ENCODE assay signal across 9 mouse cellular contexts in the genomic region with DNA sequence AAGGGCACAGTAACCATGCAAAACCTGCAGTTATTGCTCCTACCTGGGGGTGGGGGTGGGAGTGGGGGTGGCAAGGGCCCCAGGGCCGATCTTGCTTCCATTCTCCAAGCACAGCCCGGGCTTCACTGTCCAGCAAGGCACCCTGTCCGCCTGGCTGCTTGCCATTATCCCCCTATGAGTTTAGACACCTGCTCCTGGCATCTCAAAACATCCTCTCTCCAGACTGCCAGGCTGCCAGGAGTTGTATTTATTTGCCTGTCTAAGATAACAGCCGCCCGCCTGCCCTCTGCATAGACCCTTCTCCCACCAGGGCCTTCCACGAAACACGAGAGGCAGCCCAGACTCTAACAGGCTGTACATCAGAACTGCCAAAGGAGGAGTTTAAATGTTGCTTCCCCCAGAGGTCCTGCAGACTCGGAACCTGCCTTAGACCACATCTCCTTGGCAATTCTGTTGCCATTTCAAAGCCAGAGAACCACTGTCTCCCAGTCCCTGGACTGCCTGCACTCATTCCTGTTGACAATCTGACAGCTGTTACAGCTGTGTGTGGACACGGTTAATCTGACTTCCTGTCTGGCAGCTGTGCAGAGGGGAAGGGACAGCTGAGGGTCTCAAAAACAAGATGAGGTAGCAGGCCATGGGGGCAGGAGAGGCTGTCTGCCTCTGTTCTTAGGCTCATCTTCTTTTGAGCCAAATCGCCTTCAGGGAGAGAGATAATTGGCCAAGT. TPM values are rescaled to one million over a fixed set of nuclear protein-coding genes. Genes with fewer than 3 reads are reported as not detected.
DNase-seq lines count a peak whose midpoint lies in the region; ATAC-seq and TF ChIP-seq lines count a peak whose summit lies in the region.
"Had no signal": no experiment of that assay in that cellular context is flagged by ENCODE, and none has a peak within 500 bp of the region (broad histone marks: within the 10 kb centered on the region; RNA-seq: fewer than 3 reads in every experiment).

No protein-coding gene starts in this region.

- no peak for ATAC-seq in megakaryocyte, adult 5-6 weeks (ENCODE audit: poor library complexity, severe bottlenecking)
- no peak for ATAC-seq in heart, embryonic 16.5 days (replicated peaks; ENCODE audit: extremely low read depth, insufficient read depth, low FRiP score)
- no peak for ATAC-seq in stomach, embryonic 14.5 days (ENCODE audit: insufficient number of reproducible peaks, insufficient read depth, low FRiP score, low read depth)

- peak overlapping the region; percentile 37 for H3K4me2 ChIP-seq in heart, embryonic 16.5 days (ENCODE audit: low read depth, low read length)
- no peak overlapping the region; the same call in 1 of the 2 replicates for H3K4me2 ChIP-seq in stomach, embryonic 14.5 days (replicated peaks; ENCODE audit: low read depth, low read length)

- no peak for TF ChIP-seq POLR2A in heart, adult 2 months (IDR thresholded peaks at IDR 0.05; ENCODE audit: insufficient read depth, low read depth, low read length)

- peak overlapping the region; percentile 92 for H3K27ac ChIP-seq in heart, adult 2 months
- H3K27ac ChIP-seq in heart, embryonic 16.5 days (ENCODE audit: low read length), result peak overlapping the region; percentile 99
- H3K27ac ChIP-seq in stomach, embryonic 14.5 days (ENCODE audit: low read length), result 0 out of 2 replicates have a peak overlapping the region, but pooled peaks have one; percentile 11

- H3K9me3 ChIP-seq in megakaryocyte, embryonic 14.5 days, result no peaks in the 10 kb centered on the region
- H3K9me3 ChIP-seq in heart, embryonic 16.5 days (replicated peaks; ENCODE audit: control insufficient read depth, low read length), result no peaks in the 10 kb centered on the region
- H3K9me3 ChIP-seq in stomach, embryonic 14.5 days (ENCODE audit: control insufficient read depth, low read depth, low read length), result no peaks in the 10 kb centered on the region

- TF ChIP-seq CTCF in heart, adult 2 months (IDR thresholded peaks at IDR 0.05), result no peak

- TF ChIP-seq EP300 in heart, adult 2 months (IDR thresholded peaks at IDR 0.05; ENCODE audit: insufficient read depth, low read depth, low read length), result no peak

- peaks cover 3% of the 10 kb centered on the region; the same call in 1 of the 2 replicates for H3K36me3 ChIP-seq in heart, adult 2 months (ENCODE audit: control insufficient read depth, insufficient read depth, low read length)
- peaks cover 93% of the 10 kb centered on the region for H3K36me3 ChIP-seq in megakaryocyte, embryonic 14.5 days (replicated peaks; ENCODE audit: low read length)
- no peaks in the 10 kb centered on the region for H3K36me3 ChIP-seq in heart, embryonic 16.5 days (ENCODE audit: control insufficient read depth, insufficient read depth)
- no peaks in the 10 kb centered on the region for H3K36me3 ChIP-seq in stomach, embryonic 14.5 days (ENCODE audit: control insufficient read depth, insufficient read depth, low read length)

- H3K4me3 ChIP-seq in heart, adult 2 months, result no peak overlapping the region
- H3K4me3 ChIP-seq in megakaryocyte, embryonic 14.5 days (replicated peaks), result peak overlapping the region; percentile 85
- no peak overlapping the region for H3K4me3 ChIP-seq in heart, embryonic 16.5 days (ENCODE audit: low read length)
- no peak overlapping the region for H3K4me3 ChIP-seq in stomach, embryonic 14.5 days (ENCODE audit: low read depth, low read length)

- H3K4me1 ChIP-seq in heart, adult 2 months (ENCODE audit: control insufficient read depth, insufficient read depth, low read length), result peaks cover 49% of the 10 kb centered on the region
- H3K4me1 ChIP-seq in megakaryocyte, embryonic 14.5 days, result peaks cover 99% of the 10 kb centered on the region
- H3K4me1 ChIP-seq in heart, embryonic 16.5 days (ENCODE audit: control insufficient read depth, insufficient read depth, low read length), result peaks cover 85% of the 10 kb centered on the region
- H3K4me1 ChIP-seq in stomach, embryonic 14.5 days (ENCODE audit: control insufficient read depth, insufficient read depth, low read length), result peaks cover 73% of the 10 kb centered on the region

- 29% methylated on average over 10 of the region's 10 CpGs for WGBS in heart, adult 2 months
- 18% methylated on average over 10 of the region's 10 CpGs for WGBS in heart, embryonic 16.5 days
- 35% methylated on average over 10 of the region's 10 CpGs for WGBS in stomach, embryonic 14.5 days

- H3K9ac ChIP-seq in heart, adult 2 months (ENCODE audit: low read depth, low read length), result no peak overlapping the region; the same call in 1 of the 2 replicates
- peak overlapping the region; percentile 56 for H3K9ac ChIP-seq in heart, embryonic 16.5 days (ENCODE audit: low read length)
- H3K9ac ChIP-seq in stomach, embryonic 14.5 days (replicated peaks; ENCODE audit: low read depth, low read length), result no peak overlapping the region

- peak; percentile 10 to 36 for DNase-seq in heart, adult 2 months
- no peak for DNase-seq in heart, postnatal 10 days
- DNase-seq in ovary, postnatal 10 days (ENCODE audit: low spot score), result no peak
- DNase-seq in left cerebral cortex, postnatal 25 days (ENCODE audit: low spot score in 2 of 2), result no peak

- H3K27me3 ChIP-seq in heart, adult 2 months (ENCODE audit: control insufficient read depth, insufficient read depth, low read length), result no peaks in the 10 kb centered on the region
- no peaks in the 10 kb centered on the region for H3K27me3 ChIP-seq in megakaryocyte, embryonic 14.5 days (replicated peaks)
- H3K27me3 ChIP-seq in heart, embryonic 16.5 days (ENCODE audit: control insufficient read depth, insufficient read depth, low read length), result no peaks in the 10 kb centered on the region
- no peaks in the 10 kb centered on the region for H3K27me3 ChIP-seq in stomach, embryonic 14.5 days (ENCODE audit: control insufficient read depth, insufficient read depth, low read length)

- peaks cover 5% of the 10 kb centered on the region for H3K79me2 ChIP-seq in heart, adult 2 months (replicated peaks; ENCODE audit: control insufficient read depth, insufficient read depth, low read length)

- intact Hi-C loops in heart, adult 2 months (cut with DNase I), result no loop called here
- intact Hi-C loops in heart, postnatal 10 days (cut with DNase I), result no loop called here
- intact Hi-C loops in left cerebral cortex, postnatal 25 days (cut with DNase I), result no loop called here

RNA-seq across cellular contexts. Expression of gene Hdac5, which starts 15.4 kb away (rescaled TPM):
- total RNA-seq in heart, adult 2 months (2021), result 100 to 1,000 TPM; 113 to 137 TPM
- 92.6 and 98.5 TPM in 2 replicates for polyA plus RNA-seq in heart, adult 2 months (2012; rRNA removed)
- 100 to 1,000 TPM; 106 to 139 TPM for total RNA-seq in heart, postnatal 10 days (2021)
- 384 and 644 TPM in 2 replicates for polyA plus RNA-seq in megakaryocyte, embryonic 14.5 days (2012; ENCODE audit: insufficient read depth, low replicate concordance)
- total RNA-seq in megakaryocyte, adult 5-6 weeks (2015), result 35.0 and 47.6 TPM in 2 replicates
- 36.2 and 36.5 TPM in 2 replicates for total RNA-seq in megakaryocyte, adult 5-6 weeks (2017)
- polyA plus RNA-seq in heart, embryonic 16.5 days (2015; fragmentation: Nextera tagmentation; extraction: Ambion mirVana), result 86.7 and 96.4 TPM in 2 replicates
- polyA plus RNA-seq in stomach, embryonic 14.5 days (2014; fragmentation: Nextera tagmentation; extraction: Ambion mirVana), result 41.5 and 46.4 TPM in 2 replicates
- total RNA-seq in left cerebral cortex, postnatal 25 days (2021), result 100 to 1,000 TPM; 243 to 261 TPM

RNA-seq across cellular contexts. Expression of gene G6pc3, which starts 25.2 kb away (rescaled TPM):
- 10 to 100 TPM; 44.8 to 50.6 TPM for total RNA-seq in heart, adult 2 months (2021)
- 89.9 and 95.3 TPM in 2 replicates for polyA plus RNA-seq in heart, adult 2 months (2012; rRNA removed)
- 10 to 100 TPM; 37.9 to 38.1 TPM for total RNA-seq in heart, postnatal 10 days (2021)
- 32.9 and 73.3 TPM in 2 replicates for polyA plus RNA-seq in megakaryocyte, embryonic 14.5 days (2012; ENCODE audit: insufficient read depth, low replicate concordance)
- total RNA-seq in megakaryocyte, adult 5-6 weeks (2015), result 23.4 and 23.8 TPM in 2 replicates
- total RNA-seq in megakaryocyte, adult 5-6 weeks (2017), result 14.7 and 19.1 TPM in 2 replicates
- polyA plus RNA-seq in heart, embryonic 16.5 days (2015; fragmentation: Nextera tagmentation; extraction: Ambion mirVana), result 24.4 and 25.0 TPM in 2 replicates
- polyA plus RNA-seq in stomach, embryonic 14.5 days (2014; fragmentation: Nextera tagmentation; extraction: Ambion mirVana), result 34.4 and 36.6 TPM in 2 replicates
- 10 to 100 TPM; 55.7 to 61.8 TPM for total RNA-seq in left cerebral cortex, postnatal 25 days (2021)

RNA-seq across cellular contexts. Expression of gene Lsm12, which starts 29.5 kb away (rescaled TPM):
- 10 to 100 TPM; 49.4 to 50.2 TPM for total RNA-seq in heart, adult 2 months (2021)
- 32.5 and 42.4 TPM in 2 replicates for polyA plus RNA-seq in heart, adult 2 months (2012; rRNA removed)
- 10 to 100 TPM; 58.5 to 61.4 TPM for total RNA-seq in heart, postnatal 10 days (2021)
- 36.7 and 120 TPM in 2 replicates for polyA plus RNA-seq in megakaryocyte, embryonic 14.5 days (2012; ENCODE audit: insufficient read depth, low replicate concordance)
- total RNA-seq in megakaryocyte, adult 5-6 weeks (2015), result 81.3 and 83.9 TPM in 2 replicates
- 43.0 and 46.5 TPM in 2 replicates for total RNA-seq in megakaryocyte, adult 5-6 weeks (2017)
- 60.5 and 77.2 TPM in 2 replicates for polyA plus RNA-seq in heart, embryonic 16.5 days (2015; fragmentation: Nextera tagmentation; extraction: Ambion mirVana)
- 88.2 and 88.5 TPM in 2 replicates for polyA plus RNA-seq in stomach, embryonic 14.5 days (2014; fragmentation: Nextera tagmentation; extraction: Ambion mirVana)
- 10 to 100 TPM; 58.3 to 66.4 TPM for total RNA-seq in left cerebral cortex, postnatal 25 days (2021)

RNA-seq across cellular contexts. Expression of gene BC030867, which starts 34.1 kb away (rescaled TPM):
- under 1 TPM; 0.26 to 0.32 TPM for total RNA-seq in heart, adult 2 months (2021)
- polyA plus RNA-seq in heart, adult 2 months (2012; rRNA removed), result 0.45 and 0.56 TPM in 2 replicates
- total RNA-seq in heart, postnatal 10 days (2021), result 1 to 10 TPM; 1.7 to 1.8 TPM
- 2.6 and 4.2 TPM in 2 replicates for polyA plus RNA-seq in megakaryocyte, embryonic 14.5 days (2012; ENCODE audit: insufficient read depth, low replicate concordance)
- 8.7 and 12.8 TPM in 2 replicates for total RNA-seq in megakaryocyte, adult 5-6 weeks (2015)
- total RNA-seq in megakaryocyte, adult 5-6 weeks (2017), result 4.6 and 5.0 TPM in 2 replicates
- polyA plus RNA-seq in heart, embryonic 16.5 days (2015; fragmentation: Nextera tagmentation; extraction: Ambion mirVana), result 11.8 and 12.3 TPM in 2 replicates
- polyA plus RNA-seq in stomach, embryonic 14.5 days (2014; fragmentation: Nextera tagmentation; extraction: Ambion mirVana), result 11.4 and 11.8 TPM in 2 replicates
- total RNA-seq in left cerebral cortex, postnatal 25 days (2021), result 1 to 10 TPM in 1 of 2 experiments, under 1 TPM in 1; 0.94 to 1.1 TPM

RNA-seq across cellular contexts. Expression of gene Asb16, which starts 54.0 kb away (rescaled TPM):
- 1 to 10 TPM in 1 of 2 experiments, under 1 TPM in 1; 0.89 to 1.1 TPM for total RNA-seq in heart, adult 2 months (2021)
- polyA plus RNA-seq in heart, adult 2 months (2012; rRNA removed), result 0.70 and 0.74 TPM in 2 replicates
- total RNA-seq in heart, postnatal 10 days (2021), result under 1 TPM; 0.52 to 0.69 TPM
- polyA plus RNA-seq in megakaryocyte, embryonic 14.5 days (2012; ENCODE audit: insufficient read depth, low replicate concordance), result not detected in 2 replicates
- 0.04 TPM in 1 of 2 replicates, not detected in the other for total RNA-seq in megakaryocyte, adult 5-6 weeks (2015)
- total RNA-seq in megakaryocyte, adult 5-6 weeks (2017), result not detected in 2 replicates
- polyA plus RNA-seq in heart, embryonic 16.5 days (2015; fragmentation: Nextera tagmentation; extraction: Ambion mirVana), result 0.08 and 0.09 TPM in 2 replicates
- not detected in 2 replicates for polyA plus RNA-seq in stomach, embryonic 14.5 days (2014; fragmentation: Nextera tagmentation; extraction: Ambion mirVana)
- 1 to 10 TPM; 1.2 TPM for total RNA-seq in left cerebral cortex, postnatal 25 days (2021)
- total RNA-seq: hematopoietic stem cell, adult 5-6 weeks had no signal

Comparison
In these comparisons a context has a peak if more than half of its experiments do, and no peak if none do; other contexts are left out.
1. DNase-seq: peak in heart, adult 2 months (2 of 2); none in heart, postnatal 10 days (0 of 2), ovary, postnatal 10 days (single experiment) and left cerebral cortex, postnatal 25 days (0 of 2).
2. H3K27ac ChIP-seq: peak in every context shown above with its lines; median percentile 99 in heart, embryonic 16.5 days; 92 in heart, adult 2 months; 11 in stomach, embryonic 14.5 days.